Mouse (Mus musculus): ENCODE measurements around the gene Pex26. TPM values are rescaled to one million over a fixed set of nuclear protein-coding genes. Genes with fewer than 3 reads are reported as not detected.

Gene Pex26
- polyA plus RNA-seq, 1 experiment from 2014 or later, result 11.5 TPM

GRCm38 (mm10) chr6:121144066-121144465 lies 39.4 kb upstream of the Pex26 start:
- no peak overlapping the region for H3K4me2 ChIP-seq (ENCODE audit: low read length)
- peaks cover 23% of the 10 kb centered on the region for H3K4me1 ChIP-seq (replicated peaks; ENCODE audit: control insufficient read depth, insufficient read depth, low read length)
- H3K9me3 ChIP-seq (ENCODE audit: control insufficient read depth, low read length), result no peaks in the 10 kb centered on the region
- WGBS, result 53% methylated on average over 4 of the region's 4 CpGs
- ATAC-seq (replicated peaks; ENCODE audit: low FRiP score, low TSS enrichment, low read depth) (peak; percentile 25; the same call in 1 of the 2 replicates), DNase-seq (ENCODE audit: low spot score) (no peak)
- H3K4me3 ChIP-seq (ENCODE audit: low read depth, low read length), result no peak overlapping the region
- no peaks in the 10 kb centered on the region for H3K36me3 ChIP-seq (ENCODE audit: control insufficient read depth, insufficient read depth, low read length)
- no peak overlapping the region for H3K27ac ChIP-seq (ENCODE audit: low read depth)
- H3K27me3 ChIP-seq (replicated peaks; ENCODE audit: control insufficient read depth, insufficient read depth, low read length), result no peaks in the 10 kb centered on the region
- H3K9ac ChIP-seq (ENCODE audit: low read length), result no peak overlapping the region

GRCm38 (mm10) chr6:121145010-121145604 lies 38.4 kb upstream of the Pex26 start:
- 56% methylated on average over 13 of the region's 13 CpGs for WGBS
- Histone ChIP-seq H3K4me1 (replicated peaks; ENCODE audit: control insufficient read depth, insufficient read depth, low read length) (peaks cover 23% of the 10 kb centered on the region), H3K27me3 (replicated peaks; ENCODE audit: control insufficient read depth, insufficient read depth, low read length) (no peaks in the 10 kb centered on the region), H3K27ac (ENCODE audit: low read depth) (no peak overlapping the region), H3K4me2 (ENCODE audit: low read length) (no peak overlapping the region), H3K9ac (ENCODE audit: low read length) (no peak overlapping the region), H3K4me3 (ENCODE audit: low read depth, low read length) (no peak overlapping the region), H3K36me3 (ENCODE audit: control insufficient read depth, insufficient read depth, low read length) (no peaks in the 10 kb centered on the region), H3K9me3 (ENCODE audit: control insufficient read depth, low read length) (no peaks in the 10 kb centered on the region)
- DNase-seq (ENCODE audit: low spot score) (no peak), ATAC-seq (replicated peaks; ENCODE audit: low FRiP score, low TSS enrichment, low read depth) (0 out of 2 replicates have a peak, but pooled peaks have one; percentile 45)

- Histone ChIP-seq H3K9ac (ENCODE audit: low read length) (no peak overlapping the region), H3K4me3 (ENCODE audit: low read depth, low read length) (no peak overlapping the region), H3K4me1 (replicated peaks; ENCODE audit: control insufficient read depth, insufficient read depth, low read length) (peaks cover 23% of the 10 kb centered on the region), H3K9me3 (ENCODE audit: control insufficient read depth, low read length) (no peaks in the 10 kb centered on the region), H3K36me3 (ENCODE audit: control insufficient read depth, insufficient read depth, low read length) (no peaks in the 10 kb centered on the region), H3K27ac (ENCODE audit: low read depth) (no peak overlapping the region), H3K4me2 (ENCODE audit: low read length) (no peak overlapping the region), H3K27me3 (replicated peaks; ENCODE audit: control insufficient read depth, insufficient read depth, low read length) (no peaks in the 10 kb centered on the region)
- WGBS, result 52% methylated on average over 8 of the region's 8 CpGs
- DNase-seq (ENCODE audit: low spot score) (no peak), ATAC-seq (replicated peaks; ENCODE audit: low FRiP score, low TSS enrichment, low read depth) (no peak)
Observed at GRCm38 (mm10) chr6:121145906-121146305, 37.6 kb upstream of the Pex26 start.

DNA sequence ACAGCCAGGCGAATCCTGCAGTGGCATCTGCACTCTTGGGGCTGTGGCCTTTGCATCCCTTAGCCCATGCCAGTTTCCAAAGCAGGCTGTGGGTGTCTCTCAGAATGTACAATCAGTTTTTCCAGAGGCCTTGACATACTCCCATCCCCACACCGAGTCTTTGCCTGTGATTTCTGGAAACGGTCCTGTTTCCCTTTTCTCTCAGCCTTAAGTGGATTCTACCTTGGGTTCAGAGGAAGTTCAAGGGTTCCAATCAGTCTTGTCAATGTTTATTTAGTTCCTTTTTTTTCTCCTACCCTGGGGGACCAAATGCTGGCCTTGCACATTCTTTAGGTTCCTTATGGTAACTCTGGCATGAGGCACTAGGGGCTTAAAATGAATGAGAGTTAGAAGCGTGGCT lies 36.7 kb upstream of the Pex26 start:
- H3K4me1 ChIP-seq (replicated peaks; ENCODE audit: control insufficient read depth, insufficient read depth, low read length), result peaks cover 27% of the 10 kb centered on the region
- no peaks in the 10 kb centered on the region for H3K9me3 ChIP-seq (ENCODE audit: control insufficient read depth, low read length)
- ATAC-seq (replicated peaks; ENCODE audit: low FRiP score, low TSS enrichment, low read depth) (no peak), DNase-seq (ENCODE audit: low spot score) (no peak)
- no peak overlapping the region for H3K27ac ChIP-seq (ENCODE audit: low read depth)
- H3K4me3 ChIP-seq (ENCODE audit: low read depth, low read length), result no peak overlapping the region
- no peaks in the 10 kb centered on the region for H3K27me3 ChIP-seq (replicated peaks; ENCODE audit: control insufficient read depth, insufficient read depth, low read length)
- no peaks in the 10 kb centered on the region for H3K36me3 ChIP-seq (ENCODE audit: control insufficient read depth, insufficient read depth, low read length)
- WGBS, result 33% methylated on average over 4 of the region's 4 CpGs
- H3K9ac ChIP-seq (ENCODE audit: low read length), result no peak overlapping the region
- H3K4me2 ChIP-seq (ENCODE audit: low read length), result no peak overlapping the region

GRCm38 (mm10) chr6:121148360-121148759 lies 35.1 kb upstream of the Pex26 start:
- no peaks in the 10 kb centered on the region for H3K27me3 ChIP-seq (replicated peaks; ENCODE audit: control insufficient read depth, insufficient read depth, low read length)
- no peaks in the 10 kb centered on the region for H3K36me3 ChIP-seq (ENCODE audit: control insufficient read depth, insufficient read depth, low read length)
- H3K9me3 ChIP-seq (ENCODE audit: control insufficient read depth, low read length), result no peaks in the 10 kb centered on the region
- no peak overlapping the region for H3K4me2 ChIP-seq (ENCODE audit: low read length)
- no peak overlapping the region for H3K9ac ChIP-seq (ENCODE audit: low read length)
- WGBS, result 41% methylated on average over 3 of the region's 3 CpGs
- no peak for ATAC-seq (replicated peaks; ENCODE audit: low FRiP score, low TSS enrichment, low read depth)
- H3K4me3 ChIP-seq (ENCODE audit: low read depth, low read length), result no peak overlapping the region
- peaks cover 27% of the 10 kb centered on the region for H3K4me1 ChIP-seq (replicated peaks; ENCODE audit: control insufficient read depth, insufficient read depth, low read length)
- DNase-seq (ENCODE audit: low spot score), result no peak
- H3K27ac ChIP-seq (ENCODE audit: low read depth), result no peak overlapping the region

GRCm38 (mm10) chr6:121149420-121149819 lies 34.0 kb upstream of the Pex26 start:
- no peak overlapping the region for H3K9ac ChIP-seq (ENCODE audit: low read length)
- H3K36me3 ChIP-seq (ENCODE audit: control insufficient read depth, insufficient read depth, low read length), result no peaks in the 10 kb centered on the region
- ATAC-seq (replicated peaks; ENCODE audit: low FRiP score, low TSS enrichment, low read depth), result no peak
- WGBS, result 80% methylated on average over 3 of the region's 3 CpGs
- no peak overlapping the region for H3K4me3 ChIP-seq (ENCODE audit: low read depth, low read length)
- H3K4me2 ChIP-seq (ENCODE audit: low read length), result no peak overlapping the region
- no peaks in the 10 kb centered on the region for H3K9me3 ChIP-seq (ENCODE audit: control insufficient read depth, low read length)
- no peak for DNase-seq (ENCODE audit: low spot score)
- no peak overlapping the region for H3K27ac ChIP-seq (ENCODE audit: low read depth)
- H3K4me1 ChIP-seq (replicated peaks; ENCODE audit: control insufficient read depth, insufficient read depth, low read length), result peaks cover 19% of the 10 kb centered on the region
- no peaks in the 10 kb centered on the region for H3K27me3 ChIP-seq (replicated peaks; ENCODE audit: control insufficient read depth, insufficient read depth, low read length)

DNA sequence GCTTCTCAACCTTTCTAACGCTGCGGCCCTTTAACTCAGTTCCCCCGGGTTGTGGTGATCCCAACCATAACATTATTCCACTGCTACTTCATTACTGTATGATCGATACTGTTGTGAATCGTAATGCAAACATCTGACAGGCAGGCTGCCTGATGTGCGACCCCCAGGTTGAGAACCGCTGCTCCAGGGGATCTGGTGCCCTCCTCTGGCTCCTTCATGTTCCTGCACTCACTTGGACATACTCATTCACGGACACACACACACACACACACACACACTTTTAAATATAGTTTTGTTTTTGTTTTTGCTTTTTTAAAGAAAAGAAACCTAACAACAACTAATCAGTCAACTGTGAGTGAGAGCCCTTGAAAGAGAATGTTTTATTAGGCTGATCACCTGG lies 33.3 kb upstream of the Pex26 start:
- Histone ChIP-seq H3K4me3 (ENCODE audit: low read depth, low read length) (no peak overlapping the region), H3K27ac (ENCODE audit: low read depth) (no peak overlapping the region), H3K4me2 (ENCODE audit: low read length) (no peak overlapping the region), H3K9ac (ENCODE audit: low read length) (no peak overlapping the region), H3K4me1 (replicated peaks; ENCODE audit: control insufficient read depth, insufficient read depth, low read length) (peaks cover 14% of the 10 kb centered on the region), H3K27me3 (replicated peaks; ENCODE audit: control insufficient read depth, insufficient read depth, low read length) (no peaks in the 10 kb centered on the region), H3K36me3 (ENCODE audit: control insufficient read depth, insufficient read depth, low read length) (no peaks in the 10 kb centered on the region), H3K9me3 (ENCODE audit: control insufficient read depth, low read length) (no peaks in the 10 kb centered on the region)
- DNase-seq (ENCODE audit: low spot score) (no peak), ATAC-seq (replicated peaks; ENCODE audit: low FRiP score, low TSS enrichment, low read depth) (no peak)
- WGBS, result 93% methylated on average over 8 of the region's 8 CpGs

- ATAC-seq (replicated peaks; ENCODE audit: low FRiP score, low TSS enrichment, low read depth), result peak; percentile 77
- WGBS, result 44% methylated on average over 6 of the region's 6 CpGs
- Histone ChIP-seq H3K36me3 (ENCODE audit: control insufficient read depth, insufficient read depth, low read length) (no peaks in the 10 kb centered on the region), H3K27ac (ENCODE audit: low read depth) (no peak overlapping the region), H3K9me3 (ENCODE audit: control insufficient read depth, low read length) (no peaks in the 10 kb centered on the region), H3K4me2 (ENCODE audit: low read length) (no peak overlapping the region), H3K4me3 (ENCODE audit: low read depth, low read length) (no peak overlapping the region), H3K4me1 (replicated peaks; ENCODE audit: control insufficient read depth, insufficient read depth, low read length) (peaks cover 11% of the 10 kb centered on the region), H3K27me3 (replicated peaks; ENCODE audit: control insufficient read depth, insufficient read depth, low read length) (no peaks in the 10 kb centered on the region), H3K9ac (ENCODE audit: low read length) (no peak overlapping the region)
- no peak for DNase-seq (ENCODE audit: low spot score)
Observed at GRCm38 (mm10) chr6:121151732-121152131, 31.7 kb upstream of the Pex26 start.

GRCm38 (mm10) chr6:121153177-121153576 lies 30.3 kb upstream of the Pex26 start:
- Histone ChIP-seq H3K4me2 (ENCODE audit: low read length) (no peak overlapping the region), H3K4me3 (ENCODE audit: low read depth, low read length) (no peak overlapping the region), H3K9ac (ENCODE audit: low read length) (no peak overlapping the region), H3K9me3 (ENCODE audit: control insufficient read depth, low read length) (no peaks in the 10 kb centered on the region), H3K27ac (ENCODE audit: low read depth) (no peak overlapping the region), H3K27me3 (replicated peaks; ENCODE audit: control insufficient read depth, insufficient read depth, low read length) (no peaks in the 10 kb centered on the region), H3K36me3 (ENCODE audit: control insufficient read depth, insufficient read depth, low read length) (no peaks in the 10 kb centered on the region), H3K4me1 (replicated peaks; ENCODE audit: control insufficient read depth, insufficient read depth, low read length) (peaks cover 5% of the 10 kb centered on the region)
- no peak for ATAC-seq (replicated peaks; ENCODE audit: low FRiP score, low TSS enrichment, low read depth)
- DNase-seq (ENCODE audit: low spot score), result no peak
- 64% methylated on average over 8 of the region's 8 CpGs for WGBS

Data from intestine, embryonic 14.5 days (tissue).